Comparison of ENCODE assay signal across 12 mouse cellular contexts in the genomic region with DNA sequence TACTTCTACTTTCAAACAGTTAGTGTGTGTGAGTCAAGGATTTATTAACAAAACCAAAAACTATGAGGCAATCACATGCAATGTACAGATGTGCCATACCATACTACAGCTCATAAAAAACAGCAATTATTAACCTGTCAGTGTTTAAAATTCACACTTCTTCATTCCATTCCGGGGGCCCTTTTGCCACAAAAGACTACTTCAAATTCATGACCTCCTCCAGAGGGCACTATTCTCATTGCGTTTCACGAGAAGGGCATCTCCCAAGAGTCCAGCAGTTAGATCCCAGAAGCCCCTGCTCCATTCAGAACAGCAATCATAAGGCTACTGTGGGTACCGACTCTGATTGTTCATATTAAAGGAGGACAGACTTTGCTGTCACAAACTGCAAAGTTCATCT.
DNase-seq lines count a peak whose midpoint lies in the region; ATAC-seq and TF ChIP-seq lines count a peak whose summit lies in the region.
"Had no signal": no experiment of that assay in that cellular context is flagged by ENCODE, and none has a peak within 500 bp of the region (broad histone marks: within the 10 kb centered on the region; RNA-seq: fewer than 3 reads in every experiment).

No protein-coding gene starts in this region.

- 39% methylated on average over 4 of the region's 4 CpGs for WGBS in embryonic facial prominence, embryonic 14.5 days
- 45% methylated on average over 4 of the region's 4 CpGs for WGBS in embryonic facial prominence, embryonic 10.5 days

- no peak overlapping the region for H3K9ac ChIP-seq in embryonic facial prominence, embryonic 14.5 days (ENCODE audit: low read depth, low read length)
- H3K9ac ChIP-seq: limb, embryonic 15.5 days had no signal

- no peaks in the 10 kb centered on the region for H3K36me3 ChIP-seq in embryonic facial prominence, embryonic 14.5 days (ENCODE audit: control insufficient read depth, insufficient read depth, low read length)
- H3K36me3 ChIP-seq in embryonic facial prominence, embryonic 10.5 days (replicated peaks): no peaks in the 10 kb centered on the region
- H3K36me3 ChIP-seq: limb, embryonic 15.5 days had no signal

- no peaks in the 10 kb centered on the region for H3K9me3 ChIP-seq in embryonic facial prominence, embryonic 14.5 days (ENCODE audit: control insufficient read depth, low read length)
- H3K9me3 ChIP-seq in embryonic facial prominence, embryonic 10.5 days: no peaks in the 10 kb centered on the region
- H3K9me3 ChIP-seq: limb, embryonic 15.5 days had no signal

- no peak for ATAC-seq in embryonic facial prominence, embryonic 14.5 days (ENCODE audit: low read depth)
- 0 out of 2 replicates have a peak, but pooled peaks have one; percentile 32 for ATAC-seq in common myeloid progenitor, adult 5-6 weeks (replicated peaks; ENCODE audit: low read depth, poor library complexity, severe bottlenecking)
- ATAC-seq: forebrain, embryonic 16.5 days had no signal

- 0 out of 2 replicates have a peak, but pooled peaks cover 3% of the 10 kb centered on the region for H3K27me3 ChIP-seq in embryonic facial prominence, embryonic 14.5 days (replicated peaks; ENCODE audit: control insufficient read depth, insufficient read depth, low read length)
- H3K27me3 ChIP-seq in embryonic facial prominence, embryonic 10.5 days (replicated peaks; ENCODE audit: low read depth, poor library complexity, severe bottlenecking): peaks cover 17% of the 10 kb centered on the region

- H3K27ac ChIP-seq in embryonic facial prominence, embryonic 14.5 days (replicated peaks; ENCODE audit: low read depth, low read length): no peak overlapping the region
- H3K27ac ChIP-seq in embryonic facial prominence, embryonic 10.5 days (replicated peaks): no peak overlapping the region
- no peak overlapping the region for H3K27ac ChIP-seq in layer of hippocampus, adult 2 months
- H3K27ac ChIP-seq: limb, embryonic 15.5 days had no signal

- H3K4me3 ChIP-seq in embryonic facial prominence, embryonic 14.5 days (ENCODE audit: low read depth, low read length): no peak overlapping the region
- no peak overlapping the region for H3K4me3 ChIP-seq in embryonic facial prominence, embryonic 10.5 days
- H3K4me3 ChIP-seq in layer of hippocampus, adult 2 months: no peak overlapping the region
- H3K4me3 ChIP-seq: limb, embryonic 15.5 days had no signal

- peak; percentile 70 for TF ChIP-seq CTCF in layer of hippocampus, adult 2 months (conservative IDR thresholded peaks at IDR 0.05)

- H3K4me2 ChIP-seq in embryonic facial prominence, embryonic 14.5 days (ENCODE audit: low read depth, low read length): no peak overlapping the region
- H3K4me2 ChIP-seq: limb, embryonic 15.5 days had no signal

- peak; percentile 46 for DNase-seq in embryonic facial prominence, embryonic 14.5 days (ENCODE audit: low spot score)
- DNase-seq in embryonic facial prominence, embryonic 10.5 days (ENCODE audit: low spot score): no peak
- no peak for DNase-seq in layer of hippocampus, adult 2 months (ENCODE audit: low spot score in 2 of 2)
- DNase-seq in layer of hippocampus, postnatal 25 days (ENCODE audit: extremely low spot score in 1 of 2, low spot score in 1 of 2): no peak
- peak; percentile 50 for DNase-seq in retina, embryonic 14.5 days (ENCODE audit: low spot score)
- no peak for DNase-seq in urinary bladder, postnatal 36 days (ENCODE audit: low spot score in 2 of 2)
- DNase-seq in cerebellum, postnatal 4 days (ENCODE audit: low spot score in 2 of 2): no peak
- DNase-seq: adrenal gland, postnatal 10 days; cerebellum, adult 9-10 months had no signal

- peaks cover 7% of the 10 kb centered on the region; the same call in 1 of the 2 replicates for H3K4me1 ChIP-seq in embryonic facial prominence, embryonic 14.5 days (ENCODE audit: control insufficient read depth, insufficient read depth, low read length)
- H3K4me1 ChIP-seq in embryonic facial prominence, embryonic 10.5 days: peaks cover 22% of the 10 kb centered on the region

Comparison
In these comparisons a context has a peak if more than half of its experiments do, and no peak if none do; other contexts are left out.
1. DNase-seq: peak in embryonic facial prominence, embryonic 14.5 days (single experiment) and retina, embryonic 14.5 days (single experiment); none in embryonic facial prominence, embryonic 10.5 days (single experiment), layer of hippocampus, adult 2 months (0 of 2), layer of hippocampus, postnatal 25 days (0 of 2), urinary bladder, postnatal 36 days (0 of 2) and cerebellum, postnatal 4 days (0 of 2).